Mouse (Mus musculus) E14TG2a.4 (cell line): ENCODE data around the gene Gpr33.

Source experiments
- CTCF ChIP-seq: conservative IDR thresholded peaks from 2 replicates; pipeline ENCODE4 v1.5.1; 2014; ENCODE audit warnings: low read length
- NANOG ChIP-seq: IDR thresholded peaks from 2 replicates; pipeline ENCODE4 v1.6.1; 2014; ENCODE audit warnings: borderline replicate concordance, low read length, mixed read lengths
- POU5F1 ChIP-seq: IDR thresholded peaks from 2 replicates; pipeline ENCODE4 v1.6.1; 2014; ENCODE audit warnings: low read length, borderline replicate concordance

DNA sequence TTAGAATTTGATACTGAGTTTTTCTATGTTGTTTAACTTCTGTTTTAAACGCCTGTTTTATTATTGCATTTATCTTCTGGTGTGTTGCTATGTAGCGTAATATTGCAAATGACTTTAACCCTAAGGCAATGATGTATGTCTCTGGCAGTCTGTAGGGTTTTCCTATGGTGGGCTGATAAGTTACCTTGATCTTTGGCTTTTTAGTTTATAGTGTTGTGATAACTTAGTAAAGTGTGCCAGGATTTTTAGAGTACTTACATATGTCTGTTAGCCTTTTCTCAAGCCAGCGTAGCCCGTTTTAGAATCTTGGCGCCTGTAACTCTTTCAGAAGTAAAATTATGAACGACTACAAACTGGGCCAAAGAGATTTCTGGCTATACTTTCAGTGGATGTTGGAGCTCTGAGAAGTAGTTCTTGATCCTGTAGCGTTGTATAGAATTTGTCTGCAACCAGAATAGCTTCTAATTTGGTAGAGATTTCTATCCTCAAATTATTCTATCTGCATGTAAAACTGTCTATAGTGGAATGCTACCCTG is 13.3 kb downstream of the Gpr33 start:
- no peak for TF ChIP-seq CTCF
- no peak for TF ChIP-seq NANOG
- TF ChIP-seq POU5F1: no peak
